Mouse (Mus musculus) E14TG2a.4 (cell line): ENCODE results near the gene Il11ra1.
"Not testable (repeated sequence)": the region's sequence is repeated elsewhere in the genome, so short reads cannot be mapped to it uniquely, and the experiment has no call there.

Source experiments
- CTCF ChIP-seq: conservative IDR thresholded peaks from 2 replicates; pipeline ENCODE4 v1.5.1; 2014; ENCODE audit warnings: low read length
- NANOG ChIP-seq: IDR thresholded peaks from 2 replicates; pipeline ENCODE4 v1.6.1; 2014; ENCODE audit warnings: borderline replicate concordance, low read length, mixed read lengths
- POU5F1 ChIP-seq: IDR thresholded peaks from 2 replicates; pipeline ENCODE4 v1.6.1; 2014; ENCODE audit warnings: low read length, borderline replicate concordance

DNA sequence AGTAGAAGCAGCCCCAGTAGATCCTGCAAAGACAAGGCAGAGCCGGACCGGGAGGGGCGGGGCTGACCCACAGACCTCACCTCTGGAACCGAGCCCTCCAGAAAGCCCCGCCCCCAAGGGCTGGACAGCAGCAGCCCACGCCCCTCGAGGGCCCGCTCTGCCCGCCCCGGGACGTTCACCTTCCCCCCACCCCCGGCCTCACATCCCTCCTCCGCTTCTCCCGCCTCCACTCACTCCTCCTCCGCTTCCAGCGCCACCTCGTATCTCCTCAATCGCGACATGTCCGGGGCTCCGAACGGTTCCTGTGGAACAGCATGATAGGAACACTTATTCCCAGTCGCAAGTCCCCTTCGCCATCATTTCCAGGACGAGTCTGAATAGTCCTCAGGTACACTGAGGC, 73.7 kb downstream of the Il11ra1 start:
- not testable (repeated sequence) for TF ChIP-seq POU5F1, CTCF, NANOG
